Mouse (Mus musculus) ZHBTc4 (cell line): ENCODE results near the gene Gm6460.
"Not testable (repeated sequence)": the region's sequence is repeated elsewhere in the genome, so short reads cannot be mapped to it uniquely, and the experiment has no call there.

ENCODE experiments used
- DNase-seq: peaks from one replicate; pipeline ENCODE4 v3.0.0-alpha.2; 2011; ENCODE audit warnings: low read depth, low spot score

Gene Gm6460

GRCm38 (mm10) chr5:11594613-11595012, at the start of gene Gm6460:
Gene Gm6460 (plus strand): TSS chr5:11594913.
- not testable (repeated sequence) for DNase-seq
